Mouse (Mus musculus) liver, embryonic 16.5 days (tissue): ENCODE measurements at regions not wholly inside any gene's neighbourhood (a gene's known extent, or its start where the extent isn't known, plus 50 kb on each side); places are given as distances from the start of the nearest gene placed in this dataset.

ENCODE experiments used
- ATAC-seq: fragments of 200-750 bp; cut with Nextera tagmentation; 2 replicates; pipeline ENCODE4 v1.8.0; 2017; ENCODE audit warnings: low read depth, mild to moderate bottlenecking, moderate number of reproducible peaks, moderate library complexity
- H3K27ac ChIP-seq: fragments of 300-500 bp; sonication (generic); 2 replicates; pipeline ENCODE4 v1.5.1; 2014; ENCODE audit warnings: mild to moderate bottlenecking, low read length
- H3K27me3 ChIP-seq: fragments of 300-500 bp; sonication (generic); 2 replicates; pipeline ENCODE4 v1.6.1; 2014; ENCODE audit warnings: low read depth, low read length, mixed read lengths; ENCODE audit not compliant: control insufficient read depth, insufficient read depth
- H3K36me3 ChIP-seq: fragments of 300-500 bp; sonication (generic); 2 replicates; pipeline ENCODE4 v1.6.1; 2014; ENCODE audit warnings: mild to moderate bottlenecking; ENCODE audit not compliant: control insufficient read depth, insufficient read depth
- H3K4me1 ChIP-seq: fragments of 300-500 bp; sonication (generic); 2 replicates; pipeline ENCODE4 v1.6.1; 2014; ENCODE audit warnings: low read depth, low read length, mixed read lengths; ENCODE audit not compliant: control insufficient read depth
- H3K4me2 ChIP-seq: fragments of 300-500 bp; sonication (generic); 2 replicates; pipeline ENCODE4 v1.6.1; 2014; ENCODE audit warnings: low read depth, low read length, mixed read lengths
- H3K4me3 ChIP-seq: fragments of 300-500 bp; sonication (generic); 2 replicates; pipeline ENCODE4 v1.5.1; 2014; ENCODE audit warnings: low read depth, mild to moderate bottlenecking, low read length
- H3K9ac ChIP-seq: fragments of 300-500 bp; sonication (generic); 2 replicates; pipeline ENCODE4 v1.6.1; 2014; ENCODE audit warnings: low read depth, low read length
- H3K9me3 ChIP-seq: fragments of 300-500 bp; sonication (generic); replicated peaks from 2 replicates; pipeline ENCODE4 v1.6.1; 2016; ENCODE audit warnings: low read length; ENCODE audit not compliant: control insufficient read depth
- WGBS: fragments of 180-500 bp; shearing (Covaris S2); extraction: QIAGEN DNeasy Blood & Tissue Kit; methylation state at CpG from one replicate; pipeline ENCODE4 v1.1.7; 2014; ENCODE audit not compliant: insufficient replicate concordance; 5-methylcytosine and 5-hydroxymethylcytosine counted together

- Histone ChIP-seq H3K9me3 (no peaks in the 10 kb centered on the region), H3K4me3 (no peak overlapping the region), H3K27me3 (no peaks in the 10 kb centered on the region), H3K9ac (no peak overlapping the region), H3K36me3 (no peaks in the 10 kb centered on the region), H3K4me1 (no peaks in the 10 kb centered on the region), H3K27ac (no peak overlapping the region), H3K4me2 (no peak overlapping the region)
- no peak for ATAC-seq
- 65% methylated on average over 15 of the region's 15 CpGs for WGBS
Observed at GRCm38 (mm10) chr4:33581180-33581591, 271.1 kb downstream of the Rngtt start.

- no peaks in the 10 kb centered on the region for H3K4me1 ChIP-seq
- H3K27me3 ChIP-seq = no peaks in the 10 kb centered on the region
- H3K4me2 ChIP-seq = no peak overlapping the region
- no peak for ATAC-seq
- no peak overlapping the region for H3K4me3 ChIP-seq
- WGBS = 54% methylated on average over 17 of the region's 17 CpGs
- no peaks in the 10 kb centered on the region for H3K36me3 ChIP-seq
- H3K9me3 ChIP-seq = no peaks in the 10 kb centered on the region
- H3K27ac ChIP-seq = no peak overlapping the region
- H3K9ac ChIP-seq = no peak overlapping the region
Observed at GRCm38 (mm10) chr4:33581766-33582525, 271.8 kb downstream of the Rngtt start.

- no peak overlapping the region for H3K4me2 ChIP-seq
- no peak overlapping the region for H3K9ac ChIP-seq
- no peaks in the 10 kb centered on the region for H3K36me3 ChIP-seq
- H3K4me3 ChIP-seq = no peak overlapping the region
- no peaks in the 10 kb centered on the region for H3K4me1 ChIP-seq
- 76% methylated on average over 15 of the region's 15 CpGs for WGBS
- no peak overlapping the region for H3K27ac ChIP-seq
- no peak for ATAC-seq
- H3K27me3 ChIP-seq = no peaks in the 10 kb centered on the region
- no peaks in the 10 kb centered on the region for H3K9me3 ChIP-seq
Observed at GRCm38 (mm10) chr4:33582986-33583720, 273.0 kb downstream of the Rngtt start.

- Histone ChIP-seq H3K4me3 (no peak overlapping the region), H3K27me3 (no peaks in the 10 kb centered on the region), H3K27ac (no peak overlapping the region), H3K9me3 (no peaks in the 10 kb centered on the region), H3K4me1 (no peaks in the 10 kb centered on the region), H3K9ac (no peak overlapping the region), H3K36me3 (no peaks in the 10 kb centered on the region), H3K4me2 (no peak overlapping the region)
- ATAC-seq = no peak
- WGBS = 70% methylated on average over 22 of the region's 22 CpGs
Observed at GRCm38 (mm10) chr4:33583979-33584907, 274.1 kb downstream of the Rngtt start.

- ATAC-seq = no peak
- no peaks in the 10 kb centered on the region for H3K36me3 ChIP-seq
- H3K27ac ChIP-seq = no peak overlapping the region
- H3K27me3 ChIP-seq = no peaks in the 10 kb centered on the region
- no peak overlapping the region for H3K9ac ChIP-seq
- WGBS = 66% methylated on average over 6 of the region's 6 CpGs
- H3K4me3 ChIP-seq = no peak overlapping the region
- H3K4me1 ChIP-seq = no peaks in the 10 kb centered on the region
- no peaks in the 10 kb centered on the region for H3K9me3 ChIP-seq
- no peak overlapping the region for H3K4me2 ChIP-seq
Observed at GRCm38 (mm10) chr4:33585821-33586220, 275.7 kb downstream of the Rngtt start.

- no peaks in the 10 kb centered on the region for H3K4me1 ChIP-seq
- no peak overlapping the region for H3K9ac ChIP-seq
- H3K9me3 ChIP-seq = no peaks in the 10 kb centered on the region
- H3K36me3 ChIP-seq = no peaks in the 10 kb centered on the region
- H3K27me3 ChIP-seq = no peaks in the 10 kb centered on the region
- no peak overlapping the region for H3K4me2 ChIP-seq
- H3K27ac ChIP-seq = no peak overlapping the region
- no peak overlapping the region for H3K4me3 ChIP-seq
- WGBS = 45% methylated on average over 4 of the region's 4 CpGs
- ATAC-seq = no peak
Observed at GRCm38 (mm10) chr4:33586290-33586614, 276.1 kb downstream of the Rngtt start.

GRCm38 (mm10) chr4:33586615-33587451 is 276.7 kb downstream of the Rngtt start:
- Histone ChIP-seq H3K36me3 (no peaks in the 10 kb centered on the region), H3K27ac (no peak overlapping the region), H3K4me1 (no peaks in the 10 kb centered on the region), H3K9ac (no peak overlapping the region), H3K9me3 (no peaks in the 10 kb centered on the region), H3K4me3 (no peak overlapping the region), H3K4me2 (no peak overlapping the region), H3K27me3 (no peaks in the 10 kb centered on the region)
- WGBS = 10% methylated on average over 15 of the region's 15 CpGs
- no peak for ATAC-seq

- Histone ChIP-seq H3K4me3 (no peak overlapping the region), H3K36me3 (no peaks in the 10 kb centered on the region), H3K4me1 (no peaks in the 10 kb centered on the region), H3K27ac (no peak overlapping the region), H3K27me3 (no peaks in the 10 kb centered on the region), H3K9ac (no peak overlapping the region), H3K4me2 (no peak overlapping the region), H3K9me3 (no peaks in the 10 kb centered on the region)
- no peak for ATAC-seq
- WGBS = 49% methylated on average over 11 of the region's 11 CpGs
Observed at GRCm38 (mm10) chr4:33587666-33588065, 277.6 kb downstream of the Rngtt start.
